ENCODE assay signal across 8 mouse cellular contexts in the genomic region with DNA sequence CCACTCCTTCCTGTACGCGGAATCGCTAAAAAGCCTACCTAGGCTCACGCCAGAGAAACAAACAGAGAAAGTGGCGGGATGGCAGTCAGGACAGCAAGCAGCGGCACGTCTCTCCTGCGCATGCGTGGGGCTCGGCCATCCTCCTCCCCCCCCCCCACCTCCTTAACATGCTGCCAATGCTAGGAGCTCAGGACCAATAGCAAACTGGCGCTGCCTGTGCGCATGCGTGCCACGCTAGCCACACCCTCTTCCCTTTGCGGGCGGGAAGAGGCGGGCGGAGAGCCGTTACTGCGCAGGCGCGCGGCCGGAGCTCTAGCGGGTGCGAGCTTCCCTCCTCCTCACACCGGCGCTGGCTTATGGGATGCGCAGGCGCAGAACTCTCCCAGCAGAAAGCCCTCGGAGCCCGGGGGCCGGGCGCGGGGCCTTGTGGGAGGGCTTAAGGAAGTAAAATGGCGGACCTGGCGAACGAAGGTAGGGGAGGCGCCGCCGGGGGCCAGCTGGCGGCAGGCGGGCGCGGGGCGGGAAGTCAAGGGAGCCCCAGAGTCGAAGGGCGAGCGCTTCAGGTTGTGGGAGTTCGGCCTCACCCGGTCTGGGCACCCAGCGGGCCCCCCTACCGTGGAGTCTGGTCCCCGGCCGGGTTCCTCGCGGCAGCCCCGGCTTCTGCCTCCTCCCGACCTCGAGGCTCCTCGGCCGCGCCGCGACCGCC. TPM values are rescaled to one million over a fixed set of nuclear protein-coding genes. Genes with fewer than 3 reads are reported as not detected.
DNase-seq lines count a peak whose midpoint lies in the region; ATAC-seq and TF ChIP-seq lines count a peak whose summit lies in the region.

A gene (plus strand): TSS at position 354 of the 706 bp plus-strand sequence.

- DNase-seq in Patski (ENCODE audit: low read depth, low spot score), result peak; percentile 89
- DNase-seq in cerebellum, postnatal 14 days, result peak; percentile 99
- peak; percentile 98 to 99 for DNase-seq in frontal cortex, postnatal 14 days (ENCODE audit: low spot score in 2 of 2)
- DNase-seq in layer of hippocampus, postnatal 25 days (ENCODE audit: extremely low spot score in 1 of 2, low spot score in 1 of 2), result peak; percentile 93 to 95
- DNase-seq in lung, postnatal 25 days (ENCODE audit: low spot score), result peak; percentile 100
- DNase-seq in retina, embryonic 14.5 days (ENCODE audit: low spot score), result peak; percentile 99
- peak; percentile 99 for DNase-seq in thymus, postnatal 4 days

- H3K4me2 ChIP-seq in hindbrain, embryonic 13.5 days, result peak within 1 kb of the TSS; percentile 82

- H3K9ac ChIP-seq in hindbrain, embryonic 13.5 days, result peak within 1 kb of the TSS; percentile 98

- H3K4me3 ChIP-seq in hindbrain, embryonic 13.5 days, result peak within 1 kb of the TSS; percentile 99

- ATAC-seq in Patski, result peak; percentile 81
- peak; percentile 91 for ATAC-seq in hindbrain, embryonic 13.5 days (ENCODE audit: low FRiP score)

- peak within 1 kb of the TSS; percentile 91 for H3K27ac ChIP-seq in hindbrain, embryonic 13.5 days

- POLR2A ChIA-PET in Patski (lab: Charles Lee), result interaction anchor here (0.7 kb wide), 1 partner anchor 197 kb away, joined by 3 read pairs; no protein-coding TSS in a partner anchor

- H3K9me3 ChIP-seq in hindbrain, embryonic 13.5 days, result no peaks in the 10 kb centered on the region

- in situ Hi-C loops in Patski (cut with MboI; ENCODE audit: low pct_unique_long_range_greater_than_20kb), result loop anchor here (5.0 kb wide), 1 partner anchor 316 kb away; no protein-coding TSS in a partner anchor

- no peaks in the 10 kb centered on the region for H3K27me3 ChIP-seq in Patski
- peaks cover 6% of the 10 kb centered on the region for H3K27me3 ChIP-seq in hindbrain, embryonic 13.5 days

- CTCF ChIA-PET in Patski (lab: Charles Lee), result no interaction called here

- H3K36me3 ChIP-seq in hindbrain, embryonic 13.5 days, result peaks cover 19% of the 10 kb centered on the region

- WGBS in hindbrain, embryonic 13.5 days, result under 1% methylated on average over 56 of the region's 66 CpGs

- H3K4me1 ChIP-seq in hindbrain, embryonic 13.5 days (replicated peaks), result peaks cover 46% of the 10 kb centered on the region

- TF ChIP-seq CTCF in Patski (IDR thresholded peaks at IDR 0.05), result no peak

RNA-seq across cellular contexts. Expression of the gene that starts here (rescaled TPM):
- polyA plus RNA-seq in Patski (2021), result 85.8 TPM
- 99.1 and 102 TPM in 2 replicates for polyA plus RNA-seq in hindbrain, embryonic 13.5 days (2015; fragmentation: Nextera tagmentation; extraction: Ambion mirVana)
- total RNA-seq in layer of hippocampus, postnatal 25 days (2021), result 10 to 100 TPM; 85.2 to 91.0 TPM

Comparison
In these comparisons a context has a peak if more than half of its experiments do, and no peak if none do; other contexts are left out.
1. Peak in every context shown above with its lines: DNase-seq, ATAC-seq, H3K4me3 ChIP-seq and H3K27ac ChIP-seq.